Mouse (Mus musculus) hindbrain, embryonic 12.5 days (tissue): Measurements from ENCODE around the gene Fbxl17. TPM values are rescaled to one million over a fixed set of nuclear protein-coding genes. Genes with fewer than 3 reads are reported as not detected.

Experiments used
- ATAC-seq: fragments of 200-750 bp; cut with Nextera tagmentation; 2 replicates; pipeline ENCODE4 v1.8.0; 2017; ENCODE audit warnings: moderate TSS enrichment; ENCODE audit not compliant: low FRiP score
- H3K27ac ChIP-seq: fragments of 300-500 bp; sonication (generic); 2 replicates; pipeline ENCODE4 v1.5.1; 2016; ENCODE audit warnings: mild to moderate bottlenecking
- H3K27me3 ChIP-seq: fragments of 300-500 bp; sonication (generic); 2 replicates; pipeline ENCODE4 v1.6.1; 2016; ENCODE audit warnings: mild to moderate bottlenecking
- H3K36me3 ChIP-seq: fragments of 300-500 bp; sonication (generic); 2 replicates; pipeline ENCODE4 v1.6.1; 2016; ENCODE audit warnings: mild to moderate bottlenecking
- H3K4me1 ChIP-seq: fragments of 300-500 bp; sonication (generic); 2 replicates; pipeline ENCODE4 v1.6.1; 2016
- H3K4me2 ChIP-seq: fragments of 300-500 bp; sonication (generic); replicated peaks from 2 replicates; pipeline ENCODE4 v1.6.1; 2016; ENCODE audit warnings: mild to moderate bottlenecking
- H3K4me3 ChIP-seq: fragments of 300-500 bp; sonication (generic); 2 replicates; pipeline ENCODE4 v1.5.1; 2016; ENCODE audit warnings: mild to moderate bottlenecking
- H3K9ac ChIP-seq: fragments of 300-500 bp; sonication (generic); 2 replicates; pipeline ENCODE4 v1.6.1; 2016; ENCODE audit warnings: mild to moderate bottlenecking, moderate library complexity
- H3K9me3 ChIP-seq: fragments of 300-500 bp; sonication (generic); replicated peaks from 2 replicates; pipeline ENCODE4 v1.6.1; 2016; ENCODE audit warnings: mild to moderate bottlenecking
- WGBS: fragments of 180-500 bp; shearing (Covaris S2); methylation state at CpG from one replicate; pipeline ENCODE4 v1.1.7; 2016; 5-methylcytosine and 5-hydroxymethylcytosine counted together
- polyA plus RNA-seq: library from polyadenylated mRNA; unstranded; fragments of >200 nt; fragmentation: Nextera tagmentation; extraction: Ambion mirVana; gene quantifications from 2 replicates; pipeline ENCODE4 v1.2.1, GENCODE M21; 2016

Fbxl17 gene
- polyA plus RNA-seq, 1 experiment from 2014 or later = 10.3 TPM

- Histone ChIP-seq H3K9ac (no peak overlapping the region), H3K27ac (no peak overlapping the region), H3K27me3 (no peaks in the 10 kb centered on the region), H3K36me3 (no peaks in the 10 kb centered on the region), H3K4me1 (peaks cover 5% of the 10 kb centered on the region), H3K4me2 (no peak overlapping the region), H3K9me3 (no peaks in the 10 kb centered on the region), H3K4me3 (no peak overlapping the region)
- no peak for ATAC-seq
- WGBS = 73% methylated on average over 2 of the region's 2 CpGs
Measured at GRCm38 (mm10) chr17:63122427-63122826, 377.4 kb downstream of the Fbxl17 start.

GRCm38 (mm10) chr17:63119701-63120100 lies 380.1 kb downstream of the Fbxl17 start:
- no peak overlapping the region for H3K9ac ChIP-seq
- no peak for ATAC-seq
- H3K36me3 ChIP-seq = no peaks in the 10 kb centered on the region
- no peaks in the 10 kb centered on the region for H3K9me3 ChIP-seq
- no peak overlapping the region for H3K4me3 ChIP-seq
- WGBS = 93% methylated on average over 3 of the region's 3 CpGs
- H3K4me1 ChIP-seq = peaks cover 9% of the 10 kb centered on the region
- no peaks in the 10 kb centered on the region for H3K27me3 ChIP-seq
- H3K27ac ChIP-seq = no peak overlapping the region
- H3K4me2 ChIP-seq = no peak overlapping the region

- Histone ChIP-seq H3K4me2 (no peak overlapping the region), H3K4me1 (peaks cover 9% of the 10 kb centered on the region), H3K9me3 (no peaks in the 10 kb centered on the region), H3K4me3 (no peak overlapping the region), H3K27ac (no peak overlapping the region), H3K27me3 (no peaks in the 10 kb centered on the region), H3K36me3 (no peaks in the 10 kb centered on the region), H3K9ac (no peak overlapping the region)
- WGBS = 63% methylated on average over 7 of the region's 7 CpGs
- no peak for ATAC-seq
Measured at GRCm38 (mm10) chr17:63119077-63119476, 380.7 kb downstream of the Fbxl17 start.

- H3K4me3 ChIP-seq = no peak overlapping the region
- WGBS = 71% methylated on average over 5 of the region's 5 CpGs
- no peaks in the 10 kb centered on the region for H3K36me3 ChIP-seq
- H3K27me3 ChIP-seq = no peaks in the 10 kb centered on the region
- H3K9me3 ChIP-seq = no peaks in the 10 kb centered on the region
- no peak overlapping the region for H3K9ac ChIP-seq
- peaks cover 6% of the 10 kb centered on the region; the same call in 1 of the 2 replicates for H3K4me1 ChIP-seq
- no peak overlapping the region for H3K4me2 ChIP-seq
- no peak for ATAC-seq
- no peak overlapping the region for H3K27ac ChIP-seq
Measured at GRCm38 (mm10) chr17:63117130-63117529, 382.7 kb downstream of the Fbxl17 start.

GRCm38 (mm10) chr17:63114399-63115085 lies 385.3 kb downstream of the Fbxl17 start:
- Histone ChIP-seq H3K4me2 (no peak overlapping the region), H3K4me1 (peaks cover 9% of the 10 kb centered on the region; the same call in 1 of the 2 replicates), H3K36me3 (no peaks in the 10 kb centered on the region), H3K9ac (no peak overlapping the region), H3K27me3 (no peaks in the 10 kb centered on the region), H3K9me3 (no peaks in the 10 kb centered on the region), H3K27ac (no peak overlapping the region), H3K4me3 (no peak overlapping the region)
- 85% methylated on average over 19 of the region's 19 CpGs for WGBS
- ATAC-seq = no peak

- Histone ChIP-seq H3K27me3 (no peaks in the 10 kb centered on the region), H3K4me3 (no peak overlapping the region), H3K4me1 (peaks cover 12% of the 10 kb centered on the region; the same call in 1 of the 2 replicates), H3K36me3 (no peaks in the 10 kb centered on the region), H3K4me2 (no peak overlapping the region), H3K9me3 (no peaks in the 10 kb centered on the region), H3K27ac (no peak overlapping the region), H3K9ac (no peak overlapping the region)
- WGBS = 84% methylated on average over 5 of the region's 5 CpGs
- ATAC-seq = no peak
Measured at GRCm38 (mm10) chr17:63112826-63113225, 387.0 kb downstream of the Fbxl17 start.

GRCm38 (mm10) chr17:63110994-63111393 lies 388.8 kb downstream of the Fbxl17 start:
- ATAC-seq = no peak
- 34% methylated on average over 6 of the region's 6 CpGs for WGBS
- Histone ChIP-seq H3K4me3 (no peak overlapping the region), H3K9ac (no peak overlapping the region), H3K4me1 (peaks cover 12% of the 10 kb centered on the region), H3K9me3 (no peaks in the 10 kb centered on the region), H3K36me3 (no peaks in the 10 kb centered on the region), H3K27me3 (no peaks in the 10 kb centered on the region), H3K4me2 (no peak overlapping the region), H3K27ac (no peak overlapping the region)

GRCm38 (mm10) chr17:63110211-63110755 lies 389.5 kb downstream of the Fbxl17 start:
- Histone ChIP-seq H3K4me2 (no peak overlapping the region), H3K4me3 (no peak overlapping the region), H3K9me3 (no peaks in the 10 kb centered on the region), H3K4me1 (peaks cover 12% of the 10 kb centered on the region), H3K36me3 (no peaks in the 10 kb centered on the region), H3K9ac (no peak overlapping the region), H3K27me3 (no peaks in the 10 kb centered on the region), H3K27ac (no peak overlapping the region)
- ATAC-seq = no peak
- WGBS = 69% methylated on average over 7 of the region's 7 CpGs

- peak; percentile 35; the same call in 1 of the 2 replicates for ATAC-seq
Measured at GRCm38 (mm10) chr17:63108035-63108434, 391.8 kb downstream of the Fbxl17 start.

GRCm38 (mm10) chr17:63107515-63107914 lies 392.3 kb downstream of the Fbxl17 start:
- Histone ChIP-seq H3K4me3 (no peak overlapping the region), H3K9me3 (no peaks in the 10 kb centered on the region), H3K36me3 (no peaks in the 10 kb centered on the region), H3K27ac (0 out of 2 replicates have a peak overlapping the region, but pooled peaks have one; percentile 13), H3K27me3 (no peaks in the 10 kb centered on the region), H3K4me2 (no peak overlapping the region), H3K4me1 (peaks cover 12% of the 10 kb centered on the region), H3K9ac (no peak overlapping the region)
- peak; percentile 73 for ATAC-seq
- WGBS = 57% methylated on average over 4 of the region's 4 CpGs

More at GRCm38 (mm10) chr17:63108035-63108434, 391.8 kb downstream of the Fbxl17 start:
- H3K9me3 ChIP-seq = no peaks in the 10 kb centered on the region
- WGBS = 57% methylated on average over 5 of the region's 5 CpGs
- H3K27ac ChIP-seq = no peak overlapping the region
- no peak overlapping the region for H3K4me3 ChIP-seq
- H3K9ac ChIP-seq = no peak overlapping the region
- no peaks in the 10 kb centered on the region for H3K27me3 ChIP-seq
- no peak overlapping the region for H3K4me2 ChIP-seq
- H3K4me1 ChIP-seq = peaks cover 12% of the 10 kb centered on the region
- H3K36me3 ChIP-seq = no peaks in the 10 kb centered on the region

- Histone ChIP-seq H3K4me3 (no peak overlapping the region), H3K27ac (no peak overlapping the region), H3K4me1 (no peaks in the 10 kb centered on the region), H3K9ac (no peak overlapping the region), H3K9me3 (no peaks in the 10 kb centered on the region), H3K36me3 (no peaks in the 10 kb centered on the region), H3K4me2 (no peak overlapping the region), H3K27me3 (no peaks in the 10 kb centered on the region)
- no peak for ATAC-seq
- 76% methylated on average over 2 of the region's 2 CpGs for WGBS
Measured at GRCm38 (mm10) chr17:63095553-63095952, 404.3 kb downstream of the Fbxl17 start.

- Histone ChIP-seq H3K27ac (no peak overlapping the region), H3K9me3 (no peaks in the 10 kb centered on the region), H3K27me3 (no peaks in the 10 kb centered on the region), H3K4me2 (no peak overlapping the region), H3K4me1 (no peaks in the 10 kb centered on the region), H3K36me3 (no peaks in the 10 kb centered on the region), H3K9ac (no peak overlapping the region), H3K4me3 (no peak overlapping the region)
- no peak for ATAC-seq
- 80% methylated on average over 4 of the region's 4 CpGs for WGBS
Measured at GRCm38 (mm10) chr17:63095017-63095416, 404.8 kb downstream of the Fbxl17 start.

- Histone ChIP-seq H3K9ac (no peak overlapping the region), H3K4me3 (no peak overlapping the region), H3K36me3 (no peaks in the 10 kb centered on the region), H3K4me2 (no peak overlapping the region), H3K4me1 (no peaks in the 10 kb centered on the region), H3K27me3 (no peaks in the 10 kb centered on the region), H3K27ac (no peak overlapping the region), H3K9me3 (no peaks in the 10 kb centered on the region)
- 78% methylated on average over 4 of the region's 4 CpGs for WGBS
- no peak for ATAC-seq
Measured at GRCm38 (mm10) chr17:63093184-63093583, 406.6 kb downstream of the Fbxl17 start.
